Mouse (Mus musculus) spleen, postnatal 14 days (tissue): ENCODE results near the gene Nrxn2.

Experiments used
- DNase-seq, 2 experiments: peaks; one replicate each; pipeline ENCODE4 v3.0.0; 2021 to 2022; ENCODE audit warnings: low spot score in 2 of 2

Gene Nrxn2

GRCm38 (mm10) chr19:6392743-6393393, 25.7 kb upstream of the Nrxn2 start:
- no peak for DNase-seq

- no peak for DNase-seq
These were observed 24.9 kb upstream of the Nrxn2 start for GRCm38 (mm10) chr19:6393637-6394036.

GRCm38 (mm10) chr19:6396237-6396636, 22.3 kb upstream of the Nrxn2 start:
- no peak for DNase-seq

- no peak for DNase-seq
These were observed 20.8 kb upstream of the Nrxn2 start for GRCm38 (mm10) chr19:6397582-6398249.

- DNase-seq = peak; percentile 67 to 76
These were observed 19.9 kb upstream of the Nrxn2 start for GRCm38 (mm10) chr19:6398447-6399284.

- DNase-seq = peak; percentile 78 to 82
These were observed 19.0 kb upstream of the Nrxn2 start, which contains the start of gene Rasgrp2 for GRCm38 (mm10) chr19:6399285-6400095. TSS of gene Rasgrp2 (plus strand) at chr19:6399340.

GRCm38 (mm10) chr19:6400096-6401086, 18.1 kb upstream of the Nrxn2 start:
- no peak for DNase-seq

GRCm38 (mm10) chr19:6401131-6401815, 17.3 kb upstream of the Nrxn2 start:
- peak; percentile 74 to 85 for DNase-seq

GRCm38 (mm10) chr19:6401951-6402350, 16.6 kb upstream of the Nrxn2 start:
- no peak for DNase-seq

- DNase-seq = no peak
These were observed 14.7 kb upstream of the Nrxn2 start for GRCm38 (mm10) chr19:6403869-6404268.

GRCm38 (mm10) chr19:6405433-6405832, 13.1 kb upstream of the Nrxn2 start:
- DNase-seq = no peak

- DNase-seq = no peak
These were observed 11.4 kb upstream of the Nrxn2 start for GRCm38 (mm10) chr19:6407109-6407508.

GRCm38 (mm10) chr19:6407816-6408510, 10.6 kb upstream of the Nrxn2 start:
- no peak for DNase-seq

- no peak for DNase-seq
These were observed 9.8 kb upstream of the Nrxn2 start for GRCm38 (mm10) chr19:6408749-6409148.

GRCm38 (mm10) chr19:6409176-6409575, 9.4 kb upstream of the Nrxn2 start:
- no peak for DNase-seq

- no peak for DNase-seq
These were observed 8.6 kb upstream of the Nrxn2 start for GRCm38 (mm10) chr19:6409936-6410335.

- DNase-seq = no peak
These were observed 5.7 kb upstream of the Nrxn2 start for GRCm38 (mm10) chr19:6412798-6413197.

- no peak for DNase-seq
These were observed 3.1 kb upstream of the Nrxn2 start for GRCm38 (mm10) chr19:6415454-6415853.

- DNase-seq = no peak
These were observed 2.3 kb upstream of the Nrxn2 start for GRCm38 (mm10) chr19:6416124-6416770.
